Mouse (Mus musculus) cerebellum, adult (tissue): ENCODE measurements around the gene 6430531B16Rik.
A peak's percentile ranks its signal among the peaks of the same experiment; 100 is the strongest.

Experiments used
- ATAC-seq: cut with Nextera tagmentation; 2 replicates; pipeline ENCODE4 v1.9.2; 2017; ENCODE audit warnings: mild to moderate bottlenecking, moderate library complexity, mixed read lengths; ENCODE audit not compliant: insufficient number of reproducible peaks, low FRiP score, low TSS enrichment

Gene 6430531B16Rik

DNA sequence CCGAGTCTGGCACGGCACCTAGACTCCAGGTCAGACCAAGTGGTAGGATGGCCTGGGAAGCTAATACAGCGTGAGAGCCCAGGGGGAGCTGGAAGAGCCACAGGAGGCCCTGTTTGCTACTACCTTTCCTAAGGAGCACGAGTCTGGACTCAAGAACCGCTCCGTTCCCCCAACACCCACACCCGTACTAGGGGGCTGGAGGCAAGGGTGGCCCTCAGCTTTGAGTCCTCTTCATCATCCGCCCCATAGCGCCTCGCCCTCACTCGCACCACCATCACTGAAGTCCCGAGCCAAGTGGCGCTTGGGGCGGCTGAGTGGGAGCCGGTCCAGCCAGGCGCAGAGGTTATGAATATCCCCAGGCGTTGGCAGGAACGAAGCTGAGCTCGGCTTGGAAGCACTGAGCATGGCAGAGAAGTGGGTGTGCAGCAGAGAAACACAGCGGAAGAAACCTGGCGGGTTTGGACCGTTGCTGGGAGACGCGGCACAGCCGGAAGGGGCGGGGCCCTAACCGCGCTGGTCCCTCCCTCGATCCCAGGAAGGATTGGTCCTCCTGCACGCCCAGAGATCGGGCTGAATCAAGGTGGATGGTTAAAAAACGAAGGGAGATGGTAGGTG lies at the start of gene 6430531B16Rik:
6430531B16Rik (minus strand) TSS at position 478 of the 615 bp plus-strand sequence.
- ATAC-seq, result peak; percentile 85

- no peak for ATAC-seq
Measured at GRCm38 (mm10) chr7:140011336-140011735, 32.8 kb upstream of the 6430531B16Rik start.

GRCm38 (mm10) chr7:140007781-140008180 lies 29.2 kb upstream of the 6430531B16Rik start:
- ATAC-seq, result no peak

DNA sequence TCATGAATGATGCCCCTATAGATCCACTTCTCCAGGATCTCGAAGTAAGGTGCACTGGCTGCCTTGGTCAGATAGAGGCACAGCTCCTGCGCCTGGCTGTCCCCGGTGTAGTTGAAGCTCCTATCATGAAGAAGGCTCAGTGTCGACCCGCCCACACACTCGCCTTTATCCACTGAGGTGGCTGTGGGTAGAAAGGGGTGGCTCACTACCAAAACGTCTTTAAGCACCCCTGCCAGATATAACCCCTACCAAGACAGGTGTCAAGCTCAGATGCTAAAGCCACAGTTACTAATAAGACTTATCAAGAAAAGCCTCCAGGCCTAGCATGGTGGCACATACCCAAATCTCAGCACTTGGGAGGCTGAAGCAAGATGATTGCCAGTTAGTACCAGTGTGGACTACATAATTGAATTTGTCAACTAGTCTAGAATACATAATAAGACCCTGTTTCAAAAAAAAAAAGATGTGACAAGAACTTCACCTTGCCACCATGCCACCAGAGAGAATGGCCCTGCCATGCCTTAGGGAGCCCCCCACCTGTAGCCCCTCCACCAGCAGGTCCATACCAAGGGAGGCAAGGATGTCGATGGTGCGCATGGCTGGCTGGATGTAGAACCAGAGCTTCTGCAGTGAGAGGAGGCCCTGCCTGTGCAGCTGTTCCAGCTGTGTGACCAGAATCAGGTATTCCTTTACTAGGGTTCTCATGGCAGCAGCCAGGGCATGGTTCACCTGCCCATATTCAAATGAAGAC lies 28.5 kb upstream of the 6430531B16Rik start:
- ATAC-seq, result no peak

- ATAC-seq, result no peak
Measured at GRCm38 (mm10) chr7:140004666-140005065, 26.1 kb upstream of the 6430531B16Rik start.

GRCm38 (mm10) chr7:140001086-140001740 lies 22.7 kb upstream of the 6430531B16Rik start:
- no peak for ATAC-seq

DNA sequence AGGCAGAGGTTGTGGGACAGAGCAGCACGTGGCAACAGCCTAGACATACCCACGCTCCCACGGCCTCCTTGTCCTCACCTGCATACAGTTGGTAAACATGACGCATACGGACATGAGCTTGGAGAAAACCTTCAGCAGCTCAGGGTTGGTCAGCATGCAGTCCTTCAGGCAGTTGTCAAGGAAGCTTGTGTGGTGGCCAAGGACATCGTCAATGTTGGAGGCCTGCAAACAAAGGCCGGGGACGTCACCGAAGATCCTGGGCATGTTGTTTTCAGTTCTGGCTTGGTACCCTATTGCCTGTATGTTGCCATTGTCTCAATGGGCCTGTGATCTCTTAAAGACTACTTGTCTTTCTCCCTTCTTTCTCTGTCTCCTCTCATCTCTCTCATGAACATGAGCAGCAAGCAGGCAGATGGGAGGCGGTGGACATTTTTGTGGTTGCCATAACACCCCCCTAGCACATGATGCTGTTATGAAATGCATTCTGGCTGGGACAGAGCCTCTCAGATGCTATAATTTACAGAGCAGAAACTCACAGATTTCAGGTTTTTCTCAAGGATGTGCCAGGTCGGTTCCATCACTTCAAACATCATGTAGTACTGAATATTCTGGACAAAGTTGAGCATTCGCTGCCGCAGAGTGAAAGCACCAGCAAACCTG lies 20.3 kb upstream of the 6430531B16Rik start:
- ATAC-seq, result no peak

GRCm38 (mm10) chr7:139994676-139995075 lies 16.1 kb upstream of the 6430531B16Rik start:
- ATAC-seq, result no peak

- ATAC-seq, result no peak
Measured at GRCm38 (mm10) chr7:139994202-139994601, 15.6 kb upstream of the 6430531B16Rik start.

- ATAC-seq, result no peak
Measured at GRCm38 (mm10) chr7:139993532-139993931, 15.0 kb upstream of the 6430531B16Rik start.

GRCm38 (mm10) chr7:139992406-139992805 lies 13.9 kb upstream of the 6430531B16Rik start, which contains the start of gene Adam8:
TSS of gene Adam8 (minus strand) at chr7:139992562.
- no peak for ATAC-seq

- no peak for ATAC-seq
Measured at GRCm38 (mm10) chr7:139990864-139991394, 12.4 kb upstream of the 6430531B16Rik start.

DNA sequence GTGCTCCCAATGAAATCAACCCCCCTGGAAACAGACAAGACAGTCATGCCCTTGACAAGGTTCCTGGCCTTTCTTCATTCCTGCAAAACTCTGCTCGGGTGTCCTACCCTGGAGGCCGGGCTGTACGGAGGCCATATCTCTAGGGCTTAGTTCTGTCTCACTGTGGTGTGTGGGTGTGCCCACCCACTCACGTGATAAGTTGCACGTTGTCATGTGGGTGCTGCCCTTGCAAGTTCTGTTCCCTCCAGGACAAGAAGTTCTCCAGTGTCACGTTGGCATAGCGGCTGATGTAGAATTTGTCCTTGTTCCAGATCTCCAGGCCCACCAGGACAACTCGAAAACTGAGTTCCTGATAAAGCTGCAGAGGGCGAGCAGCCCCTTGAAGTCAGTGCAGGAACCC lies 9.7 kb upstream of the 6430531B16Rik start:
- no peak for ATAC-seq

DNA sequence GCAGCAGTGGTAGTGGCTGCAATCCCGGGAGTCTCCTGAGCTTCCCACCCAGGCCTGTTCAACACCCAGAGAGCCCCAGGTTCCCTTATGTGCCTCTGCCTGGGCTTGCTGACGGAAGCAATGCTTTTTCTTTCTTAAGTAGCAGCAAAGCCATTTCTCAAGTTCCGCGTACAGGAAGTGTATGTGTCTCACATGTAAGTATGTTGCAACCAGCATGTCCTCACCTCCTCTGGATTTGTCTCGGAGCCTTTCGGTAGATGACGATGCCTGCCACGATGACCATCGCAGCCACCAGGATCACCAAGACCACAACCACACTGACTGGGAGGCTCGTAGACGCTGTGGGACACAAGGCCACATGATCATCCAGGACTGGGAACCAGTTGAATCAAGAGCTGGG lies 6.0 kb upstream of the 6430531B16Rik start:
- no peak for ATAC-seq

DNA sequence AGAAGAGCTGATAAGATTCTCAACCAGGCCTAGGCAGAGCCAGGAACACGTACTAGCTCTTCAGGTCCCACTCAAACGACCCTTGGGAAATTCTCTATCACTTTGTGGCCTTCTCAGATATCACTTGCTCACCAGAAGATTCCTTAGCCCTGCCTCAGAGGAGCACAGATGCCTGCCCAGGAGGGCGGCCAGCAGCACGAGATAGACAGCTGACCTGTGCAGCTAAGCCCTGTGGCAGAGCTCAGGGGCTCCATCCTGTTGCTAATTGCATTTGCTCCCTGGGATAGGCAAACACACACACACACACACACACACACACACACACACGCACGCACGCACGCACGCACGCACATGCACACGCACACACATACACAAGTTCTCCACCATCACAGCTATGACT lies 3.5 kb upstream of the 6430531B16Rik start:
- no peak for ATAC-seq

DNA sequence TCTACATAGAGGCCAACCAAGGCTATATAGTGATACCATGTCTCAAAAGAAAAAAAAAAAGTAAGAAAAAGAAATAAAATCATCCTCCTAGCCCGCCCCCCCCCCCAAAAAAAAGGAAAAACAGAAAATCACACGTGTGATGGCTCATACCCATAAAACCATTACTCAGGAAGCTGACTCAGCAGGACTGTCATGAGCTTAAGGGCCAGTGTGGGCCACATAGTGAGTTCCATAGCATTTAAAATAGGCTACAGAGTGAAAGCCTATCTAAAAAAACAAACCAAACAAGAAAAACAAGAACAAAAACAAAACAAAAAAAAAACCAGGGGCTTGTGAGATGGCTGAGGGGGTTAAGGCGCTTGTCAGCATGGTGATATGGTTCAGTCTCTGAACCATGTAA lies 2.2 kb upstream of the 6430531B16Rik start:
- ATAC-seq, result no peak

DNA sequence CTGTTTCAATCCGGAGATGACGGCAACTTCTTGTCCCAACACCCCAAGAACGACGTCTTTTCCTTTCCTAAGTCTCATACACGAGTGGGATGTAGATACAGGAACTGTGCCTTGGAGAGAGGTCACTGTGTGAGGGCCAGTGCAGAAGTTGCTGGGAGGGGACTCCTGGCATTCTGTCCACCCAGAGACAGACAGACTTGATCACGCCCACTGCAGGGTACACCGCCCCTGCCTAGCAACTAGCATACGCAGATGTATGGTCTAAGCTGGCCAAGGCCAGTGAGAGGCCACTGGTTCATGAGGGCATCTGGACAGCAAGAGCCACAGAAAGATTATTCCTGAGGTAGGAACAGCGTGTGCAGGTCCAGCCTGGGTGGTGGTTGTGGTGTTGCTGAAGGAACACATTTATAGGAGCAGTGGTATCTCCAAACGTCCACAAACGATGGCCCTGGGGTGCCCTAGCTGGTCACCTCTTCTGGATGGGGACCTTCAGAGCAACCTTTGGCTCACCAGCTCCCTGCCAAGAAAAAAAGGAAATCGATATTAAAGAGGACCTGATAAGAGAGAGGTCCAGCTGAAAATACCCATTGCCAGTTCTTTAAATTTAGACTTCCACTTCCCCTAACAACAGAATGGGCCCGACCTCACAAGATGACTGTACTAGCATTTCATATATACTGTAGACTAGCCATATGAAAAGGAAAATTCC lies 610 bp upstream of the 6430531B16Rik start:
- no peak for ATAC-seq

DNA sequence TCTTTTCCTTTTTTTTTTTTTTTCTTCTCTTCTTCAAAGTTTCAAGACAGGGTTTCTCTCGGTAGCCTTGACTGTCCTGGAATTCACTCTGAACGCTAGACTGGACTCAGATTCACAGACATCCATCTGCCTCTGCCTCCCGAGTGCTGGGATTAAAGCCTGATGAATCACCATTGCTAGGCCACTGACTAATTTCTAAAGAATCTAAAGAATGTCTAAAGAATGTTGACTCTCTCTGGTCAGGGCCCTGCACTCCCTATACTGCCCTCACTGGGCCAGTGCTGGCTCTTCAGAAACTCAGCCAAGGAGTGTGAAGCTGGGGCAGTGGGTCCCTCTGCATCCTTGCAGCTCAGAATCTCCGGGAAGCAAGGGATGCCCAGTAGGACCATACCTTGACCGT lies 3.1 kb downstream of the 6430531B16Rik start:
- ATAC-seq, result no peak

DNA sequence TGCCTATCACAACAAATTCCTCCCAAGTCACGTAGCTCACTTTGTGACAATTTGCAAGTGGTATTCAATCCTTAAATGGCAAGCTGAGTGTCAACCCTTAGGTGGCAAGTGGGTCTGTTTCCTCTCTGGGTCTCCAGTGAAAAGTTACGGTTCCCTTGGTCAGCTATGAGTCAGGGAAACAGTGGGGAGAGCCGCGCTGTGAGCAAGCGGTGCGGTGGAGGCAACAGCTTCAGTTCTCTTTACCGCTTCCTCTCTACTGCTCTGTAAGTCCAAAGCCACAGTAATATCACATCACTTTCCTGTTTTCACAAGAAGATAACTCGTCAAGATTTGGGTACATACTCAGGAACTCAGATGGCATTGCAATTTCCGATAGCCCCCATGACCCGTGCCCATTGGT lies 4.2 kb downstream of the 6430531B16Rik start:
- no peak for ATAC-seq

- ATAC-seq, result no peak
Measured at GRCm38 (mm10) chr7:139972923-139973331, 5.6 kb downstream of the 6430531B16Rik start.
